Mouse (Mus musculus) gastrocnemius, postnatal 10 days (tissue): ENCODE data around the gene Vkorc1l1. TPM values are rescaled to one million over a fixed set of nuclear protein-coding genes. Genes with fewer than 3 reads are reported as not detected.

Source experiments
- DNase-seq: peaks from one replicate; pipeline ENCODE4 v3.0.0; 2021; ENCODE audit warnings: mixed read lengths
- total RNA-seq, 2 experiments: library from RNA; stranded (reverse); gene quantifications; 2 replicates each; pipeline ENCODE4 v1.2.3; 2021

Gene Vkorc1l1
- total RNA-seq, 2 experiments from 2014 or later = 17.6 to 18.5 TPM

DNA sequence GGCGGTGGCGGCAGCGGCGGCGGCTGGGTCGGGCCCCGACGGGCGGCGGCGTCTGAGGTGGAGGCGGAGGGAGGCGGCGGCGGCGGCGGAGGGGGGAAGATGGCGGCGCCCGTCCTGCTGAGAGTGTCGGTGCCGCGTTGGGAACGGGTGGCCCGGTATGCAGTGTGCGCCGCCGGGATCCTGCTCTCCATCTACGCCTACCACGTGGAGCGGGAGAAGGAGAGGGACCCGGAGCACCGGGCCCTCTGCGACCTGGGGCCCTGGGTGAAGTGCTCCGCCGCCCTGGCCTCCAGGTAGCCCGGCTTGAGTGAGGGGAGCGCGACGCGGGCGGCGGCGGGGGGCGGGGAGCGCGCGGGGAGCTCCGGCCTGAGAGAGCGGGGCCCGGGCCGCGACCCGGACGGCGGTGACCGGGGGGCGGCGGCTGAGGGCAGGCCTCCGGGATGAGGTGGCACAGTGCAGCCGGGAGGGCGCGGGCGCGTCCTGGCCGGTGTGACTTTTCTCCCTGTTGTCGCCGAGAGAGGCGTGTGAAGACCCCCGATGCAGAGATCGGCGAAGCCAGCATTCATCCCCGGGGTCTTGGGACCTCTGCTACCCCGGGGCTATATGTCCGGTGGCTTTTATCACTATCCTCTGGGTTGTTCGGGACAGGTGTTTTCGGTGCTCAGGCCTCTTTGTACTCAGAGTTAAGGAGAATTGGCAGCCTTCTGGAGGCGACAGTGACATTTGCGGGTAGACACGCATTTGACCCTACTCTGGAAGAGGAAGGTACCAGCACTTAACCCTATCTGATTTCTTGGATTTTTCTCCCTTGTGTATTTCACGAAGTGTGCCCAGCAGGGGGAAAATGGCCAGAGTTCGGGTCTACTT is 536 bp downstream of the Vkorc1l1 start:
- peak; percentile 37 for DNase-seq

DNA sequence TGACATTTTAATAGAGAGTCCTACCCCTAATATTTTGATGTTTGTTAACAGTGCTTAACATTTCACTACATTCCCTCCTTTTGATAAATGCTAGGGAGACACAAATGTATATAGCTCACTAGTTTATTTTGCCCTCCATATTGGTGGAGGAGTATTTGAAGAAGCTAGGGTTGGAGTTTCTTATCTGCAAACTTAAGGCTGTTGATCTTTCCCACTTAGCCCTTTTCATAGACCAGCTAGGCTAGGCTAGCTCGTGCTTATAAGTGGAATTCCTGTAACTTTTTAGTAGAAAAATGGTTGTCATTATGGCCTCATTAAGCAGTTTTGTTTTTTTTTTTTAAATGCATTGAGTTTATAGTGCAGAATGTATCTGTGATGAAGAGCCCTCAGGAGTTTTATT is 1.6 kb downstream of the Vkorc1l1 start:
- DNase-seq = no peak

DNA sequence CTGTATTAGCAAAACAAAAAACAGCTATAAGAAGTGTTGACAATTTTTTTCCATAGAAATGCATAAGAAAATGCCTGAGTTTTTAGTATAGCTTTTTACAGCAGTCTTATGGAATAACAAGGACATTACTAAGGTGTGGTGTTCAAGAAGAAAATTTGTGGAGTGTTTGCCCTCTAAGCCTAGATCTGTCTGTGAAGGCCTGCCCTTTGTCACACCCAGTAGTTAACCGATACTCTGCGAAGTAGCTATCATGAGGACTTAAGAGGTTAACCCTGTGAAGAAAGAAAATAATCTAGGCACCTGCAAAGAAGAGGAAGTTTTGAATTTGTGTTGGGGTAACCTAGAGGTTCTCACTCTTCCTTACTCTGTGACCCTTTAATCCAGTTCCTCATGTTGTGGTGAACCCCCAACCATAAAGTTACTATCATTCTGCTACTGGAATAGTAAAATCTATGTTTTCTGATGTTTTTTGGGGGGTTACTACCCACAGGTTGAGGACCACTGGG is 5.8 kb downstream of the Vkorc1l1 start:
- no peak for DNase-seq

DNA sequence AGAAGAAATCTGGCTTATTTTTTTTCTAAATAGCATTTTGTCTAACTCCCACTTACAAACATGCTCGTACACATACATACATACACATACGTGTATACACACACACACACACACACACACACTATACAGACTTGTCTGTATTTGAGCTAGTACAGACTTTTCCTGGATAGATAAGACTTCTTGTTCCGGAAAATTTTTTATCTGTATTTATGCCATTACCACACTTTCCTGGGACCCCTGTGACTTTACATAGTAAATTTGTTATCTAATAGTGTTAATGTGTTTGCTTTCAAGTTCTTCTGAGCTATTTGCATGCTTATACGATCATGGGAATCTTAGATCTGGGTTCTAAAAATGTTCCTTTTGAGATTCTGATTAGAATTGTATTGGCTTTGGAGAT is 10.4 kb downstream of the Vkorc1l1 start:
- DNase-seq = no peak

DNA sequence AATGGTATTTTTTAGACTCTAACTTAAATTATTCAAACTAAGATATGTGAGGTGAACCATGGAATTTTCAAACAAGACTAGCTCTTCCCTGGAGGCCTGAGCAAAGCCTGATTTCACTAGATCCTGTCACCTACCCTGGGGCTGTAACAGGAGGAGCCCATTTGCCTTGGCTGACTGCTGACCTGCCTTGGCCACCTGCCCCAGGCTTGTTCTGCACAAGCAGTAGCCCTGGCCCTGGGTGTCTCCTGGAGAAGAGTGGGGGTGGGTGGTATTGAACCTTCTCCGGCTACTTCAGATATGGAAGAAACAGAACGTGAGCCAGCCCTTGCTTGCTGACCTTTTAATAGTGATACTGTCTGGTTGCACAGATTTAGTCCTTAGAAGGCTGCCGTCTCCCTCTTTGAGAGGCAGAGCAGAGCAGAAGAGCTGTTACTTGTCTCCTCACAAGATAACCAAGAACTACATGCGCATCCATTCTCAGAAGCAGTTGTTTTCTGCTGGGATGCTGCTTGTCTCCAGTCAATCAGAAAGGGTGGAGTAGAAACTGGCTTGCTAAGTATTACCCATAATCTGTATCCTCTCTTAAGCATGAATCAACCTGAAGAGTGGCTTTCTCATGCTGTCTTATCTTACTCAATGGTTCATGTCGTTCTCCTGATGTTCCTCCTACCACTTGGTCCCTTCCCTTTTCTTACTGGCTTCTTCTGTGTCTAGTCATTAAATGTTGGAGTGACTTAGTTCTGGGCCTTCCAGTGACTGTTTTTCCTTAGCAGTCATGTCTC is 12.9 kb downstream of the Vkorc1l1 start:
- DNase-seq = peak; percentile 42

DNA sequence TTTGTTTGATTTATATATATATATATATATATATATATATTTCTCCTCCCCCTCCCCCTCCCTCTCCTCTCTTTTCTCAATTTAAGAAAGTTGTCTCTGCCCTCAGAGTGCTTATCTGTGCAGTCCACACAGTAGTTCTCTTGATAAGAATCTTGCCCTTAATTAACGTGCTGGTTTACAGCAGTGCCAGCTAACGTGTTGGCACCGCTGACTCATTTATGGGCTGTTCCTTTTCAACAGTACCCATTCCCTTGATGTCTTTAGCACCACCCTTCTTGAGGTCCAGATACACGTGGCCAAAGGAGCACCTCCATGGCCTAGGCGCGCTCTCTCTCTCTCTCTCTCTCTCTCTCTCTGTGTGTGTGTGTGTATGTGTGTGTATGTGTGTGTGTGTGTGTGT is 14.0 kb downstream of the Vkorc1l1 start:
- no peak for DNase-seq

DNA sequence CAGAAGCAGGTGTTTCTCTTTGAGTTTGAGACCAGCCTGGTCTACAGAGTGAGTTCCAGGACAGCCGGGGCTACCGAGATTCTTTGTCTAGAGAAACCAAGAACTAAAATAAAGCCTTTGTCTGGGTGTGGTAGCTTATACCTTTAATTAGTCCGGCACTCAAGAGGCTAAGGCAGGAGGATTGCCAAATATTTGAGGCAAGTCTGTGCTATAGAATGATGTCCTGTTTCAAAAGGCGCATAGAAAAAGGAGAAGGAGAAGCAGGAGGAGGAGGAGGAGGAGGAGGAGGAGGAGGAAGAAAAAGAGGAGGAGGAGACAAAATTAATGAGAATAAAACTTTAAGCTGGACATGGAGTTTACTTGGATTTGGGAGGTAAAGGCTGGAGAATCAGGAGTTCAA is 21.5 kb downstream of the Vkorc1l1 start:
- no peak for DNase-seq

DNA sequence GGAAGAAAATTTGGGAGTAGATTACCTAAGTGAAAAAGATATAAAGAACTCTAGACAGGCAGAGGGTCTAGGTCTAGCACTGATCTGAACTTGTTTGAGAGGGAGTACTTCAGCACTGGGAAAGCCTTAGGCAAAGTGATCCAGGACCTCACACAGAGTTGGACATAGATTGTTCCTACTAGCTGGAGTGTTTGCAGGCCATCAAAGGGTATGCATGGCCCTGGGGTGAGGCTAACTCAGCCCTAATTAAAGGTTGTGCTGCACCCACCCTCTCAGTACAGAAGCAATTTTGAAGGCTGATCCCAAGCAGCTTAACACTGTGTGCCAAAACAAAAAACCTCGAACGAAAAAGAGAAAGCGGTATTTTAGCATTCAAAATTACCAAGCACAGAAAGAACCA is 24.7 kb downstream of the Vkorc1l1 start:
- DNase-seq = no peak

DNA sequence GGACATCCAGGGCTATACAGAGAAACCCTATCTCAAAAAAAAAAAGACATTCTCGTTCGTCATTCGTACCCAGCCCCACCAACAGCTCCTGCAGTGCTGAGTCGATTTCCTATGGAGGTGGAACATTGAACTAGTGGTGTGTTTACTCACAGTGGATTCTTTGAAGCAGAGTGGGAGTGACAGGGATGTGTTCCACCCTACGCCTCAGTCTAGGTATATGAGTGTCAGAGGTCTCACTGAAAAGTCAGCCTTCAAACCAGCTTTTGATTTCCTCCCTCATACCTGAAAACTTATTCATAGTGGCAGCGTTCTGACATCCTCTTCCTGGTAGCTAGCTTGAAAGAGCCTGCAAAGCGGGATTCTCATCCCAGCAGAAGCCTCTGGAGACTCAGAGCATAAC is 26.6 kb downstream of the Vkorc1l1 start:
- DNase-seq = no peak

DNA sequence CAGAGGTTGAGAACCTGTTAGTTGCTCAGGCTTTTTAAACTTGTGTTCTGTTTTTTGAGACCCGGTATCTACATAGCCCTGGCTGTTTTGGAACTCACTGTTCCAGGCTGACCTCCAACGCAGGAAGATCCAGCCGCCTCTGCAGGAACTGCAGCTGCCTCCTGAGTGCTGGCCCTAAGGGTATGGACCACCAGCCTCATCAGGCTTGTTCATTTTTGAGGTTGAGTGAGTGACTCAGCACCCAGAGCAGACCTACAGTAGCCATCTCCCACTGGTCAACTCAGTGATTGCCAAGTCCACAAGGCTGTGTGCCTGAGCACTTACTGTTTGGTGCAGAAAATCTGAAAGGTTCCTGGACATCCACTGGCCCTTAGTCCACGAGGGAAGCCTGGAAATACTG is 29.7 kb downstream of the Vkorc1l1 start:
- DNase-seq = no peak

DNA sequence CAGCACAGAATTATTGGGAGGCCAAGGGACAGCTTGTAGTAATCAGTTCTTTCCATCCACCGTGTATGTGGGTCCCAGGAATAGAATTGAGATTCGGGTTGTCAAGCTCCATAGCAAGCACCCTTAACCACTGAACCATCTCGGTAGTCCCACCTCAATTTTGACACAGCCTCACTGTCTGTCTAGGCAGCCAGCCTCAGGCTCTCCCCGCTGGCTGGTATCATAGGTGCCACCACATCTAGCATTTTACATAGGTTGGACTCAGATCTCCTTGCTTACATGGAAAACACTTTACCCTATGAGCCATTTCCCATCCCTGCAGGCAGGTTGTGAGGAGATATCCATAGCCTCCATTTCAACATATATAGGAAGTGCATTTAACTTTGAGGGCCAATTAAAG is 32.6 kb downstream of the Vkorc1l1 start:
- no peak for DNase-seq

DNA sequence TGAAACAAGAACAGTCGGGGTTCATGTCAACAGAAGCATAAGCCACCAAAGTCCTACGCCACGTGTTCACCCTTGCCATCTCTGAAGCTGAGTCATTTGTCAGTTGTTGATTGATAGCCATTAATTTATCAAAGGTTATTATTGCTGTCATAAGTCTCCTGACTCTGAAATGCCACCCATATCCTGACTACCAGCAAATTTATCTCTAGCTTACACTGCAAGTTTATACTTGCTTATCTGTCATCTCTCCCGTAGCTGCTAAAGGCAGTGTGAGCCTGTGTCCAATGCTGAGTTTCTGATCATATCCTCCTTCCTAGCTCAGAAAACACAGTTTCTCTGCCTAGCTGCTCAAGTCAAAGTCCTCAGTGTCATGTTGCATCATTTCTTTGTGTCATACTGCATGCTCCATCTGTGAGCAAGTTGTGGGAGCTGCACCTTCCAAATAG is 33.1 kb downstream of the Vkorc1l1 start:
- DNase-seq = no peak

DNA sequence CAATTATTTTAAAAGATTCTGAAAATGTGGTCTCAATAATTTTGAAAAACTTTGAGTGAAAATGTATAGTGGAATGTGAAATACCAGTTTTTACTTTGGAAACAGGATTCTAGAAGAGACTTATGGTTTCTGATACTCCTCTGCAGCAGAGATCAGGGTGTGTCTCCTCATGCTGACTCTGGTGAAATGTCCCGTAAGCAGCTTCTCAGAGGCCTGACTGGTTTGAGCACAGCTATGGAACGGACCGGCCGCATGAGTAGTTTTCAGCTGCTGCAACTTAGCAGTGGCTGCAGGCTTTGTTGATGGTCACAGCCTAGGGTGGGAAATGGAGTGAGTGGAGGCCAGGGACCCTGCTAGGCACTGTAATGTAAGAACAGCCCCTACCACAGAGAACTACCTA is 36.0 kb downstream of the Vkorc1l1 start:
- DNase-seq = no peak

DNA sequence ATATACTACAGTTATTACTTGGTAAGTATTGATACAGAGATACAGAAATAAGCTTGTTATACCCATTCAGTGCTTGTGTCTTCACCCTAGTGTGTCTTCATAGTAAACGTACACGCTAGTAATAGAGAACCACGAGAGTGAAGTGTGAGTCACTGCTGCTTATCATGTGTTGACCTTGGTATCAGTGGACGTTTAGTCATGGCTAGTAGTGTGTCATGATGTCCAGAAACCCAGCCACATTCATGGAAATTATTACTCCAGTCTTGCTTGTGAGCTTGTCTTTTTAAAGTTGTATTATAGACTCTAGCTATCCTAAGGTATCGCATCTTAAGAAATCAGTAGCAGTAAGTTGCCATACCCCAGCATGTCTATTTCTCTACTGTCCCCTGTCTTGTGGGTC is 36.8 kb downstream of the Vkorc1l1 start:
- DNase-seq = no peak

DNA sequence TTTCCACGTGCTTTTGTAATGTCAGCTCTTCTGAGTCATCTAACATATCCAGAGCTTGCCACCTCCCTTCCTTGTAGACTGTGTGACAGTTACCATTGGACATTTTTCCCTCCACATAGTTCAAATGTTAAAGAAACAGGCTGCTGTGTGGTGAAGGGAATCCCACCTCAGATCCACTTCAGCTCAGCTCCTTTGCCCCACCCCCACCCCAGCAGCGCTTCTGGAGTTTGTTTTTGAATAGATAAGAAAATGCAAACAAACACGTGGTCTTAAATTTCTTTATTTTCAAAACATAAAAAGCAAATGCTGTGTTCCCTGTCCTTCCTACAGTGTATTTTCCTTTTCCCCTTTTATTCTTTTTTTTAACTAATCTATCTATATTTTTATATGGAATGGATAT is 38.4 kb downstream of the Vkorc1l1 start:
- DNase-seq = no peak

DNA sequence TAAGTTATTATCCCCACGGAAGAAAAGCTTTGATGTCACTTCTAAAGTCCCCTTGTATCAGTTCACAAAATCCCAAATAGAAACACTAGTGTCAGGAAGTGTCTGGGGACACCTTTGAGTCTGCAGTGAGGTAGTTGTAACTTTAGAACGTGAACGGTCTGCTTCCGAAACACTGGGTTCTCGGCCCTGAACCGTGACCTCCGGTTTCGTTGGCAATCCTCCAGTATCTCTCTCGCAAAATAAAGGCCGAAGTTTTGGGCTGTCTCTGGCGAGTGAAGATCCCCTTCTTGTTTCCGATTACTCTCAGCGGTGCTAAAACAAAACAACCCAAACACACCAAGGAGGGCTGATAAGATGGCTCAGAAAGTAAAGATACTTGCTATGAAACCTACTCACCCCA is 47.6 kb downstream of the Vkorc1l1 start:
- no peak for DNase-seq

DNA sequence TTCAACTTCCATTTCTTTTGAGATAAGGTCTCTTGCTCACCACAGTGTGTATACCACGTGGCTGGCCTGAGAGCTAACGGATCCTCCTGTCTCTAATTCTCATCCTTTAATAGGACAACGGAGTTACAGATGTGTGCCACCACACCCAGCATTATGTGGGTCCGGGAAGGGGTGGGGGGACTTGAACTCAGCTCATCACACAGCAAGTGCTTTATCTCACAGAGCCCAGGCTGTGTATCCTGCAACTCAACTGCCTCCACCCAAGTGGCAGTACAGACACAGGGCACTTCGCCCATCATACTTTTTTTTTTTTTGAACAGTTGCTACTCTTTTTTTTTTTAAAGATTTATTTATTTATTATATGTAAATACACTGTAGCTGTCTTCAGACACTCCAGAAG is 50.1 kb downstream of the Vkorc1l1 start:
- no peak for DNase-seq

DNA sequence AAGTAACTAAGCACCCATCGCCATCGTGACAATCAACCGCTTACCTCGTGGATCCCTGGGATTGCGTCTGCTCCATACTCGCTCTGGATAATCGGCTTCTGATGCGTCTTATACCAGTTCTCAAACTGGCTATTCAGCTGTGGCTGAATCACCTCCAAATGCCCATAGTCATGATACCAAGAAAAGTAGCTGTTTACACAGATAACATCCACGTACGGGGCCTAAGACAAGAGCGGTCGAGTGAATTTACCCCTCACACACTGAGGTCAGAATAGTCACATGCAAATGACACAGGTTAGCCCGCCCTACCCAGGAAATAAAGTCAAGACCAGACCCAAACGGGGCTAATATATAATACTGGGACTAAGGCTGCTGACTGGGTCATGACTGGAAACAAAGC is 51.6 kb downstream of the Vkorc1l1 start:
- no peak for DNase-seq

DNA sequence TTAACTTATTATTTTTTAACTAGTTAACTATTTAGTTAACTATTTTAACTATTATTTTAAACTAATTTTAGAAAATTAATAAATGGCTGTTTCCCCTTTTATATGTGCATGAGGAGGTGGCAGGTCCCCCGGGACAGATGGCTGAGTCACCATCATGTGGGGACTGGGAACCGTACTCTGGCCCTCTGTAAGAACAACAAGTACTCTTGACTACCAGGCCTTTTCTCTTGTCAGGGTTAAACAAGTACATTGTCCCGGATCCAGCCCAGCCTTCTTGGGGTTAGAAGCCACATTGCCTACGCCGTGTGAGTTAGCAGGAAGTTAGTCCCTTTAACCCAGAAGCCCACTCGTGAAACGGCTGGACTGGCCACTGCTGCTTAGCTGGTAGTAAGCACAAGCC is 53.2 kb downstream of the Vkorc1l1 start:
- DNase-seq = no peak

DNA sequence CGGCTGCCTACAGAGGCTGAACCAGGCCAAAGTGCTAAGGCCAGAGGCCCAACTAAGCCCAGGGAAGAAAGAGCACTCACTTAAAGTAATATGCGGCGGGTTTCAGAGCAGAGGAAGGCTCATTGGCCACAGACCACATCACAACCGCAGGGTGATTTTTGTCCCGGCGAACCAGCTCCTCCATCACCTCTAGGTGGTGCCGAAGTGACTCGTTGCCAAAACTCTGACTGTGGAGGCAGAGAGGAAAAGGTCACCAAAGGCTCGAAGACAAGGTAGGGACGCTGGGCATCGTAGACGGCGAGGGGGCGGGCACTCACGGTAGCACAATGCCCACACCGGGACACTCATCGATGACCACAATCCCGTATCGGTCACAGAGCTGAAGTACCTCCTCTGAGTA is 55.9 kb downstream of the Vkorc1l1 start:
- no peak for DNase-seq

DNA sequence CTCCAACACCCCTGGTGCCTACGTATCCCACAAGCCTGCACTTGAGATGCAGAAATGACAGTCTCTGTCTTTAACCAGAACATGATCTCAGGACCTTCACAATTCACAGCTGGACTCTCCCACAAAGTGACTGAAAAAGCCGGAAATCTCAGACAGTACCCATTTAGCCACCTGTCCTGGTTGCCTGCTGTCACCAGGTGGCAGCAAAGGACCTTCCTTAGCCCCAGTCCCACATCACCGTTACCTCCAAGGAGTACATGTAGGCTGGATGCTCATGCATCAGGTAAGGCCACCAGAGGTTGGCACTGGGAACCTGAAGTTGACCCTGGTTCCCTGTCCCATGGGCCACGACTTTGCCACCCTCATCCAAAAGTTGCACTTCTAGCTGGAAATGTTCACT is 57.3 kb downstream of the Vkorc1l1 start:
- peak; percentile 48 for DNase-seq

DNA sequence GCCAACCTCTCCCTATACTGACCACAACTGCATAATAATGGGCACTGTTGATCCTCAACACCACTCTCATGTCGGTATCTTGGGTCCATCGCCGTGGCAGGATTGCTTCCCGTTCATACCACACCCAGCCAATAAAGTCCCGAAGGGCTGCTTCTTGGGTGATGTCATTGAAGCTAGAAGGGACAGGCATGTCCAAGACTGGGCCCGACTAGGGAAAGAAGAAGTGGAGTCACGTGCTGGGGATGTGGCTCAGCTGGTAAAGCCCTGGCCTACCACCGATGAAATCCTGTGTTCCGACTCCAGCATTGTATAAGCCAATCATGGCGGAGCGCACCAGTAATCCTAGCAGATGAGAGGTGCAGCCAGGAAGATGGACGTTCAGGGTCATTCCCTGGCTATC is 59.0 kb downstream of the Vkorc1l1 start:
- no peak for DNase-seq

DNA sequence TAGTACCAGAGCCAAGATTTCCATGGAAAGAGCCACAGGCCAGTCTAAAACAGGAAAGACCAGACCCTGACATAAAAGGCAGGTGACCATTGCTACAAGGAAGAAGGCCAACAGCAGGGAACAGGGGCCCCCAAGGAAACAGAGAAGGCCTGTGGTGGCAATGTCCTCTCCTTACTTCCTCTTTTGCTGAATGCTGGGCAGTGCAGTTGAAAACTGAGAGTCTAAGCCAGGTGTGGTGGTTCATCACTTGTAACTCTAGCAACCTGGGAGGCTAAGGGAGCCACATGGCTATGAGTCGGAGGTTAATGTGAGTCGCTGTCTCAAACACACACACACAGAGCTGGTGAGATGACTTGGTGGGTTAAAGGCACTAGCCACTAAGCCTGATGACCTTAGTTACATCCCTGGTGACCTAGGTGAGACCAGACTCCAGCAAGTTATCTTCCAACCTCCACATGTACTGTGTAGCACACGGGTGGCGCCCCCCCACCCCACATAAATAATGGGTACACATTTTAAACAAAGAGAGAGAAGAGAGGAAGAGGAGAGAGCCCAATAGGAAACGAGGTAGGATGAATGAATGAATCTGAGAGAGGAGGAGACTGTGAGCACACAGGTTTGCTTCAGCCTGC is 59.7 kb downstream of the Vkorc1l1 start:
- DNase-seq = no peak
